Mouse (Mus musculus) left cerebral cortex, adult 9 months (tissue): ENCODE data around the gene Agbl1.

Experiments
- DNase-seq, 2 experiments: peaks; one replicate each; pipeline ENCODE4 v3.0.0; 2022; ENCODE audit warnings: low spot score in 2 of 2

The Agbl1 gene

GRCm38 (mm10) chr7:76389240-76389639, 159.6 kb downstream of the Agbl1 start:
- no peak for DNase-seq

- peak in 1 of 2 experiments; percentile 6 for DNase-seq
Observed at GRCm38 (mm10) chr7:76392296-76392940, 162.7 kb downstream of the Agbl1 start.

GRCm38 (mm10) chr7:76392941-76393817, 163.5 kb downstream of the Agbl1 start:
- peak; percentile 54 to 85 for DNase-seq

DNA sequence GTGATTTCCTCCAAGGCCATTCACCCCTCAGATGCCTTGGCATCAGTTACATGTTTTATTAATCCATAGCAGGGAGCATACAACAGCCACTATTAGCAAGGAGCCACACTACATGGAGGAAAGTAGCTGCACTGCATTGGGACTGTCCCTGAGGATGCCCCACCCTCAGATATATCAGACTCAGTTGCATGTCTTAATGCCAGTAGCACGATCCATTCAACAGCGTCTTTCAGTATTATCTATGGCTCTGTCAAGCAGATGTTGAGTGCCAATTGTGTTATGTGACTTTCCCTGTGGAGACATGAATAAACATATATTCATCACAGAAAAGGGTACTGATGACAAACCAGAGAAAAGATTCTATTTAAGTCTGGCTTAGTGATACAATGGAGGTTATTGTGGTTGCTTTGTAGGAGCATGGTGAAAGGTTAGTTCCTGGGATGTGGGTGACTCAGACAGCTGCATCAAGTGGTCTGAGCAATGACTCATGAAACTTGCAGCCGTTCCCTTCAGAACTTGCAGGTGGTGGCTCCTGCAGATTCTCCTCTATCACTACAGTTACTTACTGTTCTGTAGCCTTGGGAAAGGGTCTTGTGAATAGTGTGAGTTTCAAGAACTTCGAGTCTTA, 178.4 kb downstream of the Agbl1 start:
- DNase-seq, result peak in 1 of 2 experiments; percentile 8

DNA sequence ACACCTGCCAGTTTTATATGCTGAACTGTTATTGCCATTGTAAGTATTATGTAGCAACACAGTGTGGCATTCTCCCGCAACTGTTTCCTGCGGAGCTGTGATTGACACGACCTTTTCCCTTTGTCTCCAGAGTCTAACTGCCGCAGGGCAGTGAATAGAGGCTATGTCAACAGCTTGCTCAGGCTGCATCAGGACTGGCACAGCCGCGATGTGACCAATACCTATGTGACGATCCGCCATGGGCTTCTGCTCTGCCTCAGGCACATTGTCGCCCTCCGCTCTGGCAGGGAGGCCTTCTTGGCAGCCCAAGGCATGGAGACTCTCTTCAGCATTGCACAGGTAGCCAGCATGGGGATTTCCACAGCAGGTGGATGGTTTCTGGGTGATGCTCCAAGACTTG, 179.3 kb downstream of the Agbl1 start:
- no peak for DNase-seq

DNA sequence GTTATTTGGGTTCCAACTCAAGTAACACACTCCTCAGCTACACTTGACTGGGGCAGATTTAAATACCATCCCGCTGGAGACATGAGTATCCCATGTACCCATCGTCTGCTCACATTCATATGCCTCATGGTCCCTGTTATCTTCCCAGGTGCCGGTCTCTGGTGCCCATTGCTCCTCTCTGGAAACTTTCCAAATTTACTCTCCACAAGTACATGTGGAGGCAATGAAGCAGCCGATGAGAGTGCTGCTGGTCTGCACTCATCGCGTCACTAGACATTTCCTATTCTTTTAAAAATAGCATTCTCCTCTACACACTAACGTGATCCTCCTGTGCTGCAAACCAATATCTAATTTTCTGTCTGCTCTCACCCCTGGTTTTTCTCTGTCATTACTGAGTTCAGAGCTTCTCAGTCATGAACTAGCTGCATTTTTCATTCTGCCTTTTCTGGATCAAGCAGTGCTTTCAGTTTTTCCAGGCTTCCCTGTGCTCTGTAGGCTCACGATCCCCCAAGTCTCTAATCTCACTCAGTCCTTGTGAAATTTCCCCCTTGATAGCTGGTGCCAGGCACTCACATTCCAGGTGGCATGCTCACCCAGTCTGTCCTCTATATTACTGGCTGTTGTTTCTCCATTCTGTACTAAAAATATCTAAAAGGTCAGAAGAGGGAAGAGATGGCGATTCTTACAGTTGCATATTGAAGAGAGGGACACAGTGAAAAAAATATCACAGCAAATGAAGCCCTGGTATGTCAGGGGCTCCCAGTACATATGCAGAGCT, 180.9 kb downstream of the Agbl1 start:
- no peak for DNase-seq

GRCm38 (mm10) chr7:76411933-76412587, 182.4 kb downstream of the Agbl1 start:
- no peak for DNase-seq

- no peak for DNase-seq
Observed at GRCm38 (mm10) chr7:76416084-76416597, 186.5 kb downstream of the Agbl1 start.

- no peak for DNase-seq
Observed at GRCm38 (mm10) chr7:76438581-76438980, 208.9 kb downstream of the Agbl1 start.

DNA sequence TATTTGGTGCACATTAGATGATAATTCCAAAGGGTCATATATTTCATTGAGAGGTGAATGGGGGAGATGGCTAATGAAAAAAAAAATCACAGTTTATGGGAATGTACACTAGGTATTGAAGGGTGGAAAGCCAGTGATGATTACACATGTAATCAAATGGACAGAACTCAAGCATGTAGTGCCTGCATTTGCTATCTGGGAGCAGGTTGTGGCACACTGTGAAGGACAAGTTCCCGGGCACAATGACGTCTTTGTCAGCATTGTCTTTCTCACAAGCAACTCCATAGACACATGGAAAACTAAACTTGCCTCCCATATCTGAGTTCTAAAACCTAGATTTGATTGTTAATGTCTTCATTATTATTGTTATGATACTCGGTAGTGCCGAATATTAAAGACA, 209.3 kb downstream of the Agbl1 start:
- no peak for DNase-seq

DNA sequence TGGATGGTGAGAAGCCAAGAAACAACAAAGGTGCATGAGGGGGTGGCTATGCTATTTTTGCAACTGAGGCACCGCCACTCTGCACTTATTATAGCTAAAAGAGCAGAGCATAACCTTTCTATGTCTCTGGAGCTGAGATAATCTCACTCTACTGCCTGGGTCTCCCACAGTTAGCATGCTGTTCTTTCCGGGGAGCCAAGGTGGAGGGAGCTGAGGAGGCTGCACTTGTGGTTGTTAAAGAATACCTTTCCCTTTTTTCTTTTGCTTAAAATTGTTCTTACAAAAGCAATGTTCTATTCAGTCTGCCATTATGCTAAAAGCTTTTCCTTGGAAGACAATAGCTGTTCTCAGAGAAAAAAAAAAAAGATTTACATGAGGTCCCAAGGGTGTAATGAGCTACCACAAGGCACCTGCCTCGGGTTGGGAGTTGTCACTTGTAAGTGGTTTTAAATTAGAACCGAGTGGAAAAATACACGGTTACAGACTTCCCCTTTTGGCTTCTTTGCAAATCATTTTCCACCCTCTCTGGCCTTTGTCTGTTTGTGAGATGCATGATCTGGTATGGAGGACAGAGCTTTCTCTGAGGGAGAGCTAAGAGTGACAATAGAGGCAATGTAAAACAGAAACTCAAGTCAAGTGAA, 232.8 kb downstream of the Agbl1 start:
- peak in 1 of 2 experiments; percentile 23 for DNase-seq

DNA sequence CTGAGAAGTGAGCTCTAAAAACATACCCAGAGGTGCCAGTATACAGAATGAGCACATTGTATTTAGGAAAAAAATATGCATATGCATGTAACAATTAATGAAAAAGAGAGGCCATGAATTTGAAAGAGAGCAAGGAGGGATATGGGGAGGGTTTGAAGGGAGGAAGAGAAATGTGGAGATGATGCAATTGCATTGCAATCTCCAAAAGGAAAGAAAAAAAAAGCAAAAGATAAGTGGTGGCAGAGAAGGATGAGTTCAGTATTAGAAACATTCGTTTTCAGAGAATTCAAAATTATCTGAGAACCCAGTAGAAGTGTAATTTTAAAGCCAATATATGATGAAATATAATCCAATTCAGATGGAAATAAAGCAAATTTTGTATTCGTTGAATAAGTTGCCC, 236.7 kb downstream of the Agbl1 start:
- DNase-seq, result no peak

DNA sequence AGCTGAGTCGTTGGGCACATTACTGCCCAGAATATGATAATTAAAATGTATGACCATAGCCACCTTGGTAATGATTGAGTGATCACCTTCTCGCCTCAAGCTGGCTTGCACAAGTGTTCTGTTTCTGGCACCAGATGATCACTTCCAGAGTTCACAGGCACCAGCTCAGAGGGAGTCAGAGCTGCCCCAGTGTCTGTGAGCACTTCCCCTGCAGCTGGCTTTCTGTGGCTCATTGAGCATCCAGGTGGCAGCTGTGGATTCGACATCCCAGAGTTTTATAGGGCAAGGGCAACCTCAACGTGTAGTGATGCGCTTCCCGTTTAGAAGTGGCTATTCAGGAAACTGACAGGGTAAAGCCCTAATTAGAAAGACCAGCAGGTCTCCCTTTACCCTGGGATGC, 244.5 kb downstream of the Agbl1 start:
- DNase-seq, result no peak

GRCm38 (mm10) chr7:76485546-76485945, 255.9 kb downstream of the Agbl1 start:
- no peak for DNase-seq

- no peak for DNase-seq
Observed at GRCm38 (mm10) chr7:76487519-76487918, 257.8 kb downstream of the Agbl1 start.

DNA sequence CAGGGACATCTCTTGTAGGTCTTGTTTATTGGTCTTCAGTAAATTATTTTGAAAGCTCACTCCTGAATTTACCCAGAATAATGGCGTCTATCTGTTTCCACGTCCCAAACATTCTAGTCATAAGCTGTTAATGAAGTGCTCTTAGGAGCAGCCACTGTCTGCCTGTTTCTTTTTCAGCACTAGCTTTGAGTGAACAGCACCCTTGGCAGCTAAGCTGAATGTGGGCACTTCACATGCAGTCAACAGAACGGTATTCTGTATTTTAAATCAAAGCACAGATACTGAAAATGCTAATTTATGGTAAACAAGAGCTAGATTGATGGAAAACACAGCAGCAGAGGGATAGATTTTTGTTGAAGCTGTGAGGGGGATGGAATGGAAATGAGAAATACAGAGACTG, 294.6 kb downstream of the Agbl1 start:
- no peak for DNase-seq

- DNase-seq, result no peak
Observed at GRCm38 (mm10) chr7:76546456-76546855, 316.8 kb downstream of the Agbl1 start.

DNA sequence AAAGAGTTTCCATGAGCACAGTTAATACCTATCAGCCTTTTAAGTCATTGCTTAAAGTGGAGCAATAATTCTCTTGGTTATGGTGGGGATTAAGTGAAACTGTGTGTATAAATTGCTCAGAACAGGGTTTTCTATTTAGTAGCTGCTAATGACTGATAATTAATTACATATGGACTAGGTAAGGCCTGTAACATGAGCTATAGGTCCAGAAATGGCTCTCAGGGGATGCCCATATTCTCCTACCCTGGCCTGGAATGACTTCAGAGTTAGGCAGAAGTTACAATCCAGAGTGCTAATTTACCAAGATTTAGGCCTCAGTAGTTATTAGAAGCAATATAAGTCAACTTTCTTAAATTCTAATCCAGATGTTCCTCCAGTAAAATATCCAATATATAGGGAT, 317.6 kb downstream of the Agbl1 start:
- no peak for DNase-seq

DNA sequence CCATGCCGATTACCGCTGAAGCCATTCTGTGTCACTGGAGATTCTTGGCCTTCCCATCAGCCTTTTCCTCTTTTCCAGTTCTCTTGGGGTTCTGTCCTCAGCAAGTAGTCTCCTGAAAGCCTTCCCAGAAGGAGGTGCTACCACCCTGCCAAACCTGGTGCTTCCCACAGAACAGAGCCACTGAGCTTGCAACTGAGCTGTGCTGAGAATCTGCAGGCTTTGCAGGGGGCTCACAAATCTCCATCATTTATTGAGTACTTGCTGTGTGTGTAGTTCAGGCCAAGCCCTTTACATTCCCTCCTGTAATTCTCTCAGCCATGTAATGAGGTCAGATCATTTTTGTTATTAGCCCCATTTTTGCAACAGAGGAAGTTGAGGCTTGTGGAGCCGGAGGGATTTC, 322.2 kb downstream of the Agbl1 start:
- no peak for DNase-seq

GRCm38 (mm10) chr7:76560564-76561258, 331.0 kb downstream of the Agbl1 start:
- DNase-seq, result no peak
